Mouse (Mus musculus): ENCODE data around the gene Cyba.

DNA sequence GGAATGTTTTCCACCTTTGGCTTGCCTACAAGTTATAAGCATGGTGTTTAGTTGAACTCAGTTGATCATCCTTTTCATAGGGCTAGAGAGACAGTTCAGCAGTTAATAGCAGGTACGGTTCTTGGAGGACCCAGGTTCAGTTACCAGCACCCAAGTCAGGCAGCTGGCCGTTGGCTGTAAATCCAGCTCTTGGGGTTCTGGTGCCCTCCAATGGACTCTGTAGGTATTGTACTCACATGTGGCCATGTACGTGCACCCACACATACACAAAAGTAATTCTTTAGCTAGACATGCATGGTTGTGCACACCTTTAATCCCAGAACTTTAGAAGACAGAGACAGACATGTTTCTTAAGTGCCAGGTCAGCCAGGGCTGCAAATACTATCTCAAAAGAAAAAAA, 43.4 kb downstream of the Cyba start:
- TF ChIP-seq CTCF (IDR thresholded peaks at IDR 0.05; ENCODE audit: low read depth, low read length) (no peak), POLR2AphosphoS5 (IDR thresholded peaks at IDR 0.05; ENCODE audit: insufficient replicate concordance, low read depth, low read length) (no peak), GATA2 (IDR thresholded peaks at IDR 0.05; ENCODE audit: borderline replicate concordance, low read depth, low read length) (no peak), GATA1 (IDR thresholded peaks at IDR 0.05; ENCODE audit: borderline replicate concordance, low read length) (no peak)

Data from G1E (cell line).